Mouse (Mus musculus) mature B cell (primary cell): ENCODE measurements around the gene Acsbg2.

ENCODE experiments used
- in situ Hi-C: fragments of 300-500 bp; cut with MboI; formaldehyde crosslinking; loops from 2 replicates; pipeline ENCODE4 v1.14.3; 2019

Acsbg2 gene

DNA sequence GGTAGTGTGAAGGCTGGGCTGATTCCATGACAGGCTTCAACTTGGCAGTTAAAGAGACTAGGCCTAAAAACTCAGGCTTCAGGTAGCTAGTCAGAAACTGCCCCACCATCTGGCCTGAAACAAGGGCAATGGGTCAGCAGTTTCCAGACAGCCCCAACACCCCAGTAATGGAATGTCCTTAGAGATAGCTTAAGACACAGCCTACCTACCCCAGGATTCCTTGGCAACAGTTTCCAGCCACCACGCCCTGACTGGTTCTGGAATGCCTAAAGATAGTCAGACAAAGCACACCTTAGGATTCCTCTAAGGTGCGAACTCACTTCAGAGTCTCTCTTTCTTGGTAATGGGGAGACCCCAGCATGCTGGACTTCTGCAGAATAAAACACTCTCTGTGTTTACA, 51.9 kb downstream of the Acsbg2 start:
- in situ Hi-C loops, result no loop called here

DNA sequence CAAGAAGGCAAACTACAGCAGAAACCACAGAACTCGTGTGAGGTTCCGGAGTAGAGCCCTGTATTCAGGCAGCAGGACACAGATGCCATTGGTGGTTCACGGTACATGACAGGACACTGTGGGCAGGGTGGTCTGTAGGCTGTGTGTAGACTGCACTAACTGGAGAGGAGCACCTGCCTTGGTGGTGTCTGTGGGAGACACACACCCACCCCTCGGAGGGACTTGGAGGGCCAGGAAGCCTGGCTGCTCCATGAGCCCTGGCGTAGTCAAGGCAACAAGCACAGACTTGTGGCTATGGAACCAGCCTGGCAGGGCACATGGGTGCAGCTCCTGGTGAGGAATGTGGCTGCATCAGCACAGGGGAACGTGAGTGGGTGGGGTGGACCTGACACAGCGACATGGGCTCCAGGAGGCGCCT, 54.5 kb downstream of the Acsbg2 start:
- in situ Hi-C loops, result no loop called here

DNA sequence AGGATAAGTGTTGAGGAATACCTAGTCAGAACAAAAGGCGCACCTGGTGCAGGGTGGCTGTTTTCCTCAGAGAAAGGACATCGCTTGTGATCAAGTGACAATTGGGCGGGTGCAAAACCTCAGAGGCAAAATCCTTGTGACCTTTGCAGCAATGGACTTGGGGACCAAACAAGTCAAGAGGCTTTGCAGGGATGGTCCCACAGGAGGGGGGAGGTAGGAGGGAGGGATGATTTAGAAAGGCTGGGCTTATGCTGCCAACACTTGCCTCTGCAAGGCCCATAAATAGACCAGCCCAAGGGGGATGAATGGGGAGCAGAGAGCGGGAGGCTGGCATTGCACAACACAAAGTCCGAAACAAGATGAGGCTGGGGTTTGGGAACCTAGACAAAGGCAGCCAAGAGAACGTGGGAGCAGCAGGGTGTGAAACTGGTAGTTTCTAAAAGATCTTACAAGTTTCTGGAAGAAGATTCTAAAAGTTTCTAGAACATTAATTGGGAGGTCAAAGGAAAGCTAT, 55.2 kb downstream of the Acsbg2 start:
- in situ Hi-C loops, result no loop called here

DNA sequence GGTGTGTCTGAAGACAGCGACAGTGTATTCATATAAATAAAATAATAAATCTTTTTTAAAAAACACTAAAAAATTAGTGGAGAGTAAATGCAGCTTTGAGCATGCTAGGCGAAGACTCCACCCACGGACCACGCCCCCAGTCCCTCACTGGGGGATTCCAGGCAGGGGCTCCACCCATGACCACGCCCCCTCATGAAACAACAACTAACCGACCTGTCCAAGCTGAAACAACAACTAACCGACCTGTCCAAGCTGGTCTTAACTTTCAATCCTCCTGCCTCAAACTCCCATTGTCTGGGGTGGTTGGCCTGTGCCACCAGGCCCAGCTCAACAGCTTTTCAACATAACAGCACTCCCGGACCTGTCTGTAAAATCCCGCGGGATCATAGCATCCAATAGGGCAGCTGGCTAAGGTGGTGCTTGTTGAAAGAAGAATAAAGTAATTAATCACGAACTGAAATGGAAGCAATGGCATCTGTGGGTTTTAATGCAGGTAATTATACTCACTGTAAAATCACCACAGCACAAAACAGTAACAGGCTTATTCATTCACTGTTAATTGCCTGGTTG, 56.1 kb downstream of the Acsbg2 start:
- in situ Hi-C loops, result no loop called here

GRCm38 (mm10) chr17:56815057-56815345, 59.2 kb downstream of the Acsbg2 start:
- in situ Hi-C loops, result no loop called here

- in situ Hi-C loops, result no loop called here
Measured at GRCm38 (mm10) chr17:56814316-56815056, 59.8 kb downstream of the Acsbg2 start.

GRCm38 (mm10) chr17:56810245-56810644, 64.0 kb downstream of the Acsbg2 start:
- in situ Hi-C loops, result no loop called here

- in situ Hi-C loops, result no loop called here
Measured at GRCm38 (mm10) chr17:56808518-56808917, 65.7 kb downstream of the Acsbg2 start.

DNA sequence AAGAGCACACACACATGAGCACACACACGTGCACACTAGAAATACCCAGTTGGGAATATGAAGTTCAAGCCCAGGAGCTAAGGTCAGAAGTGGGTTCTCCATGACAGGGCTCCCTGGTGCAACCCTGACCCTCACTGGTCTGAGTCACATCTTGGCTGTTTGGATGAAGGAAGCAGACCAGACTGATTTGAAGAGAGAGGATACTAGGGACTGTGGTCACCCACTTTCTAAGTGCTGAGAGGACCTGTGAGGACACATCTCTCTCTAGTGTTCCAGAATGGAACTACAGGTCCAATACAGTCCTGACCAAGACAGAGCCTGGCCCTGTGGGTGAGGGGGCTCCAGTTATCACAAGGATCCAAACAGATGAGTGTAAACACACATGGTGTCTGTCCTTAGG, 68.5 kb downstream of the Acsbg2 start:
- in situ Hi-C loops, result no loop called here

GRCm38 (mm10) chr17:56804952-56805351, 69.3 kb downstream of the Acsbg2 start:
- in situ Hi-C loops, result no loop called here

DNA sequence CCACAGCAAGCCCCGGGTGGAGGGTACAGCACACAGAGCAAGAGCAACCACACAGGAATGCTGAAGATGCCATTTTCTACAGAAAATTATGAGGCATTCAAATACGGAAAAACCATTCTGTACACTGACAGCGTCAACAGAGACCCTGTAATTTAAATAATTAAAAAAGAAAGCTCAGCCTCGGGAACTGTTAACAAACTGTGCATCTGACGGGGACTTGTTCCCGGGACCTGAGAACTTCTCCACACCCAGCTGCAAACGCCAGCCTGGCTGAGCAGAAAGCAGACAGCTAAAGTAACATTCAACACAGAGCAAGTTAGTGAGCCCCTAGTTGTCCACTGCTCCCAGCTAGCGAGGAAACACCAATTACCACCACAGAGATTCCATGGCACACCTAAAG, 72.2 kb downstream of the Acsbg2 start:
- in situ Hi-C loops, result no loop called here

DNA sequence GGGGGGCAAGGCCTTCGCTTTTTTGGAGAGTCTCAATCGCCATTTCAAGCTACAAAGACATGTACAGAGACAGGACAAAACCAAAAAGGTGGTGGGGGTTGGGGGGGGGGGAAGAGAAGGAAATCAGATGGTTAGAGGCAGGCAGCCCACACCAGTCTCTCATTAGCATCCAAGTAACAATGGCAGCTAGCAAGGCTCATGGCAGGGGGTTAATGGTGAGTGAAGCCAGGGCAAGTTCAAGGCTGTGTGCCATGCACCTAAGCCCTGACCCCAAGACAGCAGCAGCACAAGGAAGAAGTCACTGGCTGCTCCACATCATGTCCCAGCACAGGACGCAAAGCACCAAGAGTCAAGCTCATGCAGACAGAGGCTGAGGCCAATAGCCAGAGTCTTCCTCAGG, 75.0 kb downstream of the Acsbg2 start:
- in situ Hi-C loops, result no loop called here

GRCm38 (mm10) chr17:56793614-56794319, 80.5 kb downstream of the Acsbg2 start:
- in situ Hi-C loops, result no loop called here
